Mouse (Mus musculus) heart, postnatal 4 days (tissue): ENCODE data around the gene D630023F18Rik. TPM values are rescaled to one million over a fixed set of nuclear protein-coding genes. Genes with fewer than 3 reads are reported as not detected.

Experiments used
- DNase-seq: peaks from one replicate; pipeline ENCODE4 v3.0.0; 2021
- total RNA-seq, 2 experiments: library from RNA; stranded (reverse); gene quantifications; 2 replicates each; pipeline ENCODE4 v1.2.3; 2021

Gene D630023F18Rik
- total RNA-seq, 2 experiments from 2014 or later = not detected

DNA sequence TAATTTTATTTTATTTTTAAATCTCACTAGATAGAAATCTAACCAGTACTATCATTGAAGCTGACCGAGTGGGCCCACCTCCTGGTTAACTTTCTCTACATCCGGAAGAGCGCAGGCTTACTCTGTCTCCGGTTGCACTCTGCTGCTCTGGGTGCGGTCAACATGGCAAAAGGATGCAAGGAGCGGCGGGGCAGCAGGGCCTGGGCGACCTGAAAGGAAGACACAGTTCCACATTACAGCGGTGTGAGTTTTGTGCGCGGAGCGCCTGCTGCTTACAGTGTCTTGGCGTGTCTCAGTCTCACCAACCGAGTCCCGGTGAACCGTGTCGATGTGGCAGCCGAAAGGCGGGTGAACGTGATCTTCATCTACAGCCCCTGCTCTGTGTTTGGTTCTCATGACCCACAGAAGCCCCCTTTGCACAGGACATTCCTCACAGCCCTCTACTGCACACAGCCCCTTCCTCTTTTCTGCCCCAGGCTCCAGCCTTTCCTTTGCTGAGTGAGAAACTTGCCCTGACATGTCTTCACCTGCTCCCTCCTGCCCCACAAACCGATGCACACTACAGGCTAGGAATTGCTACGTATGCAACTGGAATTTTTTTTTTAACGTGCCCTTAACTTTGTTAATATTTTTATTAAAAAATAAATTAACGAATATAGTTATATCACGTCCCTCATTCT lies 13.1 kb downstream of the D630023F18Rik start:
- no peak for DNase-seq

GRCm38 (mm10) chr1:65109196-65109595 lies 13.8 kb downstream of the D630023F18Rik start:
- no peak for DNase-seq

DNA sequence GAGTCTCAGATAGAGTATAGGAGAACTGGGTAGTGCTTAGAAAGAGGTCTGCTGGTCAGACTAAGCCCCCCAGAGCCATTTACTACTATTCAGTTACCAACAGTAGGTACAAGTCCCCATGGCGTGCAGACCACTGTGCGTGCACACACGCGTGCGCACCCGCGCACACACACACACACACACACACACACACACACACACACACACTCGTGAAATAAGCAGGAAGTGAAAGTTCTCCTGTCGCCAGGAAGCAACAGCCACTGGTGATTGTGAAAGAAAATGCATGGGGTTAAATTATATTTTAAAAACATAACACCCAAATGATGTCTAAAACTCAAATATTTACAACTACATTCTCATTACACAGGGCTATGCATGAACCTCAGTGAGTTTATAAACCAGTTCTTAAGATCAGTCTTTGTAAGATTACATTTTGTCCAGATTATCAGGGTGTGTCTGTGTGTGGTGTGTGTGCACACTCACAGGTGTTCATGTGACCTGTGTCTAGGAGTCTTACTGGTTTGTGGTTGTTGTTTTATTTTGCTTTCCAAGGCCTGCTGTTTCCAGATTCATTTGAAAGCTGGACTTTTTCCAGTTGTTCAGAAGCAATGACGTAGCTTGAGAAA lies 15.2 kb downstream of the D630023F18Rik start:
- DNase-seq = no peak

DNA sequence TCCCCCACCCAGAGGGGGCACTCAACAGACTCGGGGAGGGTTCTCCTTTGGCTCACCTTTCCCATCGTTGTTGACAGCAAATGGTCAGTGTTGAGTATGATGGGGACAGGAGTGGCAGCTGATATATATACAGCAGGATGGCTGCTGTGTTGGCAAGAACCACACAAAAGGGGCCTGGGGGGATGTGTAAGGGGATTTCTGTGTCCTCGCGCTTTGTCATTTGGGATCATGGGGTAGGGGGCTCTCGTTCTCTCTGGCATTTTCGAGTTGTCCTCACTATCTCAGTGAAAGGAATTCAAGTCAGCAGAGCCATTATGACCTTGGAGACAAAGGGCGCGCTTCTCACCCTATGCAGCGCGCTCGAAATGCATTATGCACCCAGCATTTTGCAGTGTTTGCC lies 19.7 kb downstream of the D630023F18Rik start, which contains the start of gene Cryga:
Cryga (minus strand) TSS at position 101 of the 400 bp plus-strand sequence.
- no peak for DNase-seq

- DNase-seq = no peak
These were observed 26.1 kb downstream of the D630023F18Rik start for GRCm38 (mm10) chr1:65096953-65097352.

DNA sequence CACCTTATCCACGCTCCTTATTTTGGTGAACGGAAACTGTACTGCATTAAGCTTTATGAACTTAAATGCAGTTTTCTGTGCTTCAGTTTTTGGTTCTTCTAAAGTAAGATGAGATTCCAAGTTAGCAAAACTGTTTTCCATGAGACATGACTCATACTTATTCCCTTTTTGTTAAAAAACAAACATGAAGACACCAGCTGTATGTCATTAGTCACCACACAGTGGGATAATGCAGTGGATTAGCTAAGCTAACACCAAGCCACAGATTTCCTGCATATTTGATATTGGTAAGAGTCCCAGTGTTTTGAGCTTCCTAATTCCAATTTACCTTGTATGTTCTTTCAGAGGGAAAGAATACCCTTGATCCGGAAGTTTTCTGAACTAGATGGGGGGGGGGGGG lies 31.4 kb downstream of the D630023F18Rik start:
- DNase-seq = no peak

DNA sequence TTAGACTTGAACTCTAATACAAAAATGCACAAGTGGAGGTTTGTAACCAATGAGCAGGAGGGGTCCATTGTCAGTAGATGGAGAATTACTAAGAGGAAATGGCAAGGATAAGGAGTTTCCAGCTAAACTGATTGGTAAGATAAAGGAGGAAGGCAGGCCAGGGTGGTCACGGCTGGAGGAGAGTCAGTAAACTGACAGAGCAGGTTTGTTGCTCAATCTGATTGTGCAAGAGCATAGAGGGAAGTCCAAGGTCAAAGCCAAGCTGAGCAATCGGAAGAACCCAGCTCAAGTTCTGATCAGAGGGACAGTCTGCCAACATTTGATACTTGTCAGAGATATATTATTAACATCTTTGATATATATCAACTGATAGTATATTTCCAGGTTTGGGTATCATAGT lies 32.6 kb downstream of the D630023F18Rik start:
- no peak for DNase-seq

DNA sequence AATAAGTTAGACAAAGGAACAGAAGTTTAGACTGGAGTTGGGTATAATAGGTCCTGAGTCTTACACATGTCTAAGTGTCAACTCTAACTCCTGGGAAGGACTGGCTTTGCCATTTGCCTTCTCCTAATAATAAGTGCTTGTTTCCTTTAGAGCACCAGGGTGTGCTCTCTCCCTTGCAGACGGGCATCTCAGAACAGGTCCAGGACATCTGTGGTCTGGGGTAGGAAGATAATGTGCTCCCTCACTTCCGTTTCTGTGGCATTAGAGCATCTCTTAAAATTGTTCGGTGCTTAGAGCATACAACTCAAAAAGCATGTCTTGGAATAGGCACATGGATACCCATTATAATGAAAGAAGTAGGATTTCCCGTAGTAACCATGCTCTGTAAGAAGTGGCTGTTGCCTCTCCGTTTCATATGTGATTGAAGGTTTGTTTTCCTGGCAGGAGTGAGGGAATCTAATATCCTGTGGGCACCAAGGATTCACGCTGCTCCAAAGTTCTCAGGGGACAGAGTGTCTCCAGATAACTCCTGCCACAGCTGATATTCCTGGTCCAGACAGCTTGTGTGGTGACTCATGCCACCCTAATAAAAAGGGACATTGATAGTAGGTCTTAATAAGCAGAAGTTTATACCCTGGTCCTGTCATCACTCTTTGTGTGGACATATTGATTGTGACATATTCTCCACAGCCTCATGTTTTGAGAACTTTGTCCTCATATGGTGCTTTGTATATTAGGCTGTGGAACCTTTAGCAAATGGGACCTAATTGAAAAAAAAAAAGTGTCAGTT lies 34.3 kb downstream of the D630023F18Rik start:
- no peak for DNase-seq

DNA sequence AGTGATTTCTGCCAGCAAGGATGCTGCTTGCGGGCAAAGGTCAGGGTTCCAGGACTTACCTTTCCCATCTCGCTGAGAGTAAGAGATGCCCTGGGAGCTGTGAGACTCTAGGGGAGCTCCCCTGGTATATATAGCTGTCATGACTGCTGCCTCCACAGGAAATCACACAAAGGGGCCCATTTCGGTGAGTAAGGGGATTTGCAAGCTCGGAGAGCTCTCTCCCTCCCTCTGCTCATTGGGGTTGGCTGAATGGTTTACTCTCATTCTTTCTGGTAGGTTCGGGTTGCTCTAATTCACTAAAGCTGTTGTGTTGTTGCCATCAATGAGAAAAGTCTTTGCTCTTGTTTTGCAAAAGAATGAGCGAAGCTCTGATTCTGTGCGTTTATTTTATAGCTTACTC lies 40.8 kb downstream of the D630023F18Rik start, which contains the start of gene Crygb:
Crygb (minus strand) TSS at position 101 of the 400 bp plus-strand sequence.
- DNase-seq = no peak

- no peak for DNase-seq
These were observed 47.4 kb downstream of the D630023F18Rik start for GRCm38 (mm10) chr1:65075607-65076006.

DNA sequence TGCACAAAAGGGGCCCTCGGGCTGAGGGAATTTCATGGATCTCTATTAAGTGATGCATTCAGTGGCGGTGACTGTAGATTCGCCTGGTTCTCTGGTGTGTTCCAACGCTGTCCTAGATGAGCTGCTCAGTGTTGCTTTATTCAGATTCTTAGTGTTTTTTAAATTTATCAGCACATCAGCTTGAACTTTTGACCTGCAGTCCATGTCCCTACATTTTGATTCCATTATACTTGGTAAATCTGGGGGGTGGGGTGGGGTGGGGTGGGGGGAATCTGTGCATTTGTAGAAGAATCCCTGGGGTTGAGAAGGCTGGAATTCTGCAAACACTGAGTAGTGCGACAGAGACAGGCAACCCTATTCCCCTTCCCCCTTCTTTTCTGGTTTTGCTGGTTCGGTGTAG lies 49.4 kb downstream of the D630023F18Rik start, which contains the start of gene Crygc:
Crygc (minus strand) TSS at position 101 of the 400 bp plus-strand sequence.
- DNase-seq = no peak

DNA sequence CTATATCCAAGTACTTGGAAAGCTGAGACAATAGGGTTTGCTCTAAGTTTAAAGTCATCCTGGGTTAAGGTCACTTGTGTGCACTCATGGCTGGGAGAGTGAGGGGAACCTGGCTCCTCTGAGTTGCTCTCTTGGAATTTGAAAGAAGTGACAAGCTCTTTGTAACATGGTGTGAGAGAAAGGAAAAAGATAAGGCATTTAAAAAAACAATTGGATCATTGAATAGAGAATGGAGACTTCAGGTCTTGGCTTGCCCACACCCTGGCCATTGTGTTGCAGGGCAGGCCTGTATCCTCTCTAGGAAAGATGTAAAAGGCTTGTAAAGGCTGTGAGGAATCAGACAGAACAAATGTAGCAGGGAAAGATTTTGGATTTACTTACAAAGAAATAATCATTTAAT lies 55.2 kb downstream of the D630023F18Rik start:
- no peak for DNase-seq

DNA sequence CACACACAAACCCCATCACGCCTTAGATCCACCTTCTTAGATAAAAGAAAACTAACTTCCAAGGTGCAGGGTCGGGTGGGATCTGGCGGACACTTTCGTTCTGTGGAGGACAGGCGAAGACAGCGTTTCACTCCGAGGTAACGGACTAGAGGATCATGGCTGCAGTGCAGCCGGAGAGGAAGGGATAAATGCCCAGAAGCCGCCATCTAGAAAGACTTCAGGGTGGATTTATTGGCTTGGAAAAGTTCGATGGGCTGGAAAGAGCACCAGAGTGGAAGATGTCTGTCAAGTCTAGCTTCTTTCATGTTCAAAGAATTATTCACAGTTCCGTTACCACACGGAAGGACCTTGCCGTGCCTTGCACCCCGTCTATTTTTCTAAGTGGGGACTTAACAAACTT lies 58.8 kb downstream of the D630023F18Rik start:
- no peak for DNase-seq

DNA sequence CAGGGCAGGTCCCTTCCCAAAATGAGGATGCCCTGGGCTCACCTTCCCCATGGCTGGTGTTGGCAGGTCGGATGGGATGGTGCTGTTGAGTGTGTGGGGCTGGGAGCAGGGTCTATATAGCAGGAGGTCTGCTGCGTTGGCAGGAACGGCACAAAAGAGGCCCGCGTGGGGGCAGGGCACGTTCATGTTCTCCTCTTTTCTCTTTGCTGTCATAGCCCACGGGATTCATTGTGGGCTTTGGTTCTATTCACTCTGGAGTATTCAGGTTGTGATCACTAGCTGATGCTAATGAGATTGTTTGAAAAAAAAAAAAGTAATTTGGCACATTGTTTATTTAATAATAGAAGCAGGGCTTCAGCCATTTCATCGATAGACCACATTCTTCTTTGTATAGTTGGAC lies 59.7 kb downstream of the D630023F18Rik start, which contains the start of gene Crygd:
Crygd (minus strand) TSS at position 101 of the 400 bp plus-strand sequence.
- no peak for DNase-seq

Other genes with a start within 250 kb of the D630023F18Rik start
- gene Plekhm3, start 166.4 kb downstream of the D630023F18Rik start, total RNA-seq = 10 to 100 TPM in 1 of 2 experiments, 1 to 10 TPM in 1; 8.3 to 10.2 TPM
- gene Akr1cl, start 90.5 kb downstream of the D630023F18Rik start, total RNA-seq = under 1 TPM; 0.52 to 0.55 TPM
- gene Cryge, start 72.1 kb downstream of the D630023F18Rik start, total RNA-seq = not detected
- not detected for gene Crygd, start 59.8 kb downstream of the D630023F18Rik start, total RNA-seq
- not detected for gene Crygc, start 49.5 kb downstream of the D630023F18Rik start, total RNA-seq
- gene Crygb, start 40.9 kb downstream of the D630023F18Rik start, total RNA-seq = not detected
- gene Cryga, start 19.8 kb downstream of the D630023F18Rik start, total RNA-seq = not detected
- not detected for gene Gm28845, start 3.7 kb downstream of the D630023F18Rik start, total RNA-seq
- 10 to 100 TPM; 41.2 to 43.5 TPM for gene Idh1, start 63.3 kb upstream of the D630023F18Rik start, total RNA-seq
- gene Pikfyve, start 63.5 kb upstream of the D630023F18Rik start, total RNA-seq = 10 to 100 TPM; 17.2 to 18.1 TPM
- not detected for gene Pth2r, start 158.8 kb upstream of the D630023F18Rik start, total RNA-seq